Comparison of ENCODE assay signal across 8 mouse cellular contexts in the genomic region with DNA sequence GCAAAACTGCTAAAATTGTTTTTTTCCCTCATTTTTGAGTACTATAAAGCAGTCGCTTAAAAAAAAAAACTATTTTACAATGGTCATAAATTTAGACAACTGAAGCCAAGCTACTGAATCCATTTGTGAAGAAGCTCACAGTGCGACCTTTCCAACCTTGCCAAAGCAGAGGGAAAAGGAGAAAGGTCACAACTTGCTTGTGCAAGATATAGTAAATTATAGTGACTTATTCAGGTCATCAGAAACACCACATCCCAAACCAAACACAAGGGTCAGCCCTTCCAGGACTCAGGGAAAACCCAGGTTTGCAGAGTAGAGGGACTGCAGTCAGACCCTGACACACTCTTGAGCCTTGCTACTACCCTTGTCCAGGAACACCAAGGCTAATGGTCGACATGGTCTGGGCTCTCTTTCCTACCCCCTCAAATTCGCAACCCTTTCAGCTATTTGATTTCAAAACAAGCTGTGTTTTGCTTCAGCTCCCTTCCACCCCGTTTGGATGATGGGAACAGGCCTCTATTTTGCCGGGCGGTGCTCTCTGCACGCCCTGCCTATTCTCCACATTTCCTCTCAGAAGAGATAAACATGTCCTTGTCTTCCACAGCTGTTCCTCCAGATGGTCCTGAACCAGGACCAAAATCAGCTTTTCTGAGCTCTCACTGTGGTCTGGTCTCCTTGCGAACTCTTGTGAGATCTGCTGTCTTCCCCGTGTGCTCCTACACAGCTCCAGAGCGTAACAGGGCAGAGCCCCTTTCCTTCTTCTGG.
DNase-seq lines count a peak whose midpoint lies in the region; ATAC-seq and TF ChIP-seq lines count a peak whose summit lies in the region.
"Had no signal": no experiment of that assay in that cellular context is flagged by ENCODE, and none has a peak within 500 bp of the region (broad histone marks: within the 10 kb centered on the region; RNA-seq: fewer than 3 reads in every experiment).

No protein-coding gene starts in this region.

- ATAC-seq in midbrain, postnatal 0 days (ENCODE audit: low FRiP score) = no peak
- no peak for ATAC-seq in midbrain, embryonic 15.5 days (replicated peaks)
- ATAC-seq in intestine, embryonic 16.5 days = peak; percentile 67
- no peak for ATAC-seq in hindbrain, embryonic 11.5 days (ENCODE audit: low FRiP score)

- WGBS in midbrain, postnatal 0 days = 87% methylated on average over 11 of the region's 11 CpGs
- WGBS in midbrain, embryonic 15.5 days = 86% methylated on average over 11 of the region's 11 CpGs
- WGBS in intestine, embryonic 16.5 days = 52% methylated on average over 11 of the region's 11 CpGs
- 75% methylated on average over 11 of the region's 11 CpGs for WGBS in hindbrain, embryonic 11.5 days

- no peaks in the 10 kb centered on the region for H3K9me3 ChIP-seq in midbrain, postnatal 0 days (ENCODE audit: low read length)
- no peaks in the 10 kb centered on the region for H3K9me3 ChIP-seq in midbrain, embryonic 15.5 days
- no peaks in the 10 kb centered on the region for H3K9me3 ChIP-seq in intestine, embryonic 16.5 days (ENCODE audit: control insufficient read depth, low read length)
- H3K9me3 ChIP-seq in hindbrain, embryonic 11.5 days (ENCODE audit: control insufficient read depth, low read length) = no peaks in the 10 kb centered on the region

- H3K4me1 ChIP-seq in midbrain, postnatal 0 days (ENCODE audit: insufficient read depth, low read length) = no peaks in the 10 kb centered on the region
- no peaks in the 10 kb centered on the region for H3K4me1 ChIP-seq in midbrain, embryonic 15.5 days
- peaks cover 6% of the 10 kb centered on the region for H3K4me1 ChIP-seq in intestine, embryonic 16.5 days (ENCODE audit: control insufficient read depth, insufficient read depth, low read length)
- peaks cover 4% of the 10 kb centered on the region; the same call in 1 of the 2 replicates for H3K4me1 ChIP-seq in hindbrain, embryonic 11.5 days (replicated peaks; ENCODE audit: control insufficient read depth, insufficient read depth, low read length)

- peak; percentile 42 for DNase-seq in midbrain, postnatal 0 days (ENCODE audit: low spot score)
- DNase-seq in layer of hippocampus, postnatal 36 days = peak; percentile 32 to 45
- DNase-seq in ovary, postnatal 36 days (ENCODE audit: low spot score) = peak; percentile 32
- no peak for DNase-seq in c-Kit-positive CD71-positive TER-119-positive erythroid progenitor cells, embryonic 14.5 days (ENCODE audit: low spot score)
- no peak for DNase-seq in hindbrain, embryonic 11.5 days (ENCODE audit: low spot score)

- no peak overlapping the region for H3K4me3 ChIP-seq in midbrain, postnatal 0 days (ENCODE audit: low read depth, low read length)
- no peak overlapping the region for H3K4me3 ChIP-seq in midbrain, embryonic 15.5 days
- no peak overlapping the region for H3K4me3 ChIP-seq in intestine, embryonic 16.5 days (ENCODE audit: low read length)
- H3K4me3 ChIP-seq in hindbrain, embryonic 11.5 days (ENCODE audit: low read depth, low read length) = no peak overlapping the region

- H3K4me2 ChIP-seq in midbrain, postnatal 0 days (ENCODE audit: low read depth, low read length, poor library complexity, severe bottlenecking) = no peak overlapping the region
- H3K4me2 ChIP-seq in midbrain, embryonic 15.5 days = no peak overlapping the region
- no peak overlapping the region for H3K4me2 ChIP-seq in intestine, embryonic 16.5 days (ENCODE audit: low read depth, low read length)
- no peak overlapping the region for H3K4me2 ChIP-seq in hindbrain, embryonic 11.5 days (replicated peaks; ENCODE audit: low read depth, low read length)

- no peaks in the 10 kb centered on the region for H3K36me3 ChIP-seq in midbrain, postnatal 0 days (ENCODE audit: insufficient read depth, low read length)
- no peaks in the 10 kb centered on the region for H3K36me3 ChIP-seq in midbrain, embryonic 15.5 days (replicated peaks)
- H3K36me3 ChIP-seq in intestine, embryonic 16.5 days (ENCODE audit: control insufficient read depth, insufficient read depth, low read length) = no peaks in the 10 kb centered on the region
- H3K36me3 ChIP-seq in hindbrain, embryonic 11.5 days (ENCODE audit: control insufficient read depth, insufficient read depth, low read length) = no peaks in the 10 kb centered on the region

- H3K27me3 ChIP-seq in midbrain, postnatal 0 days (ENCODE audit: insufficient read depth, low read length) = no peaks in the 10 kb centered on the region
- no peaks in the 10 kb centered on the region for H3K27me3 ChIP-seq in midbrain, embryonic 15.5 days (replicated peaks)
- H3K27me3 ChIP-seq in intestine, embryonic 16.5 days (replicated peaks; ENCODE audit: control insufficient read depth, insufficient read depth, low read length) = no peaks in the 10 kb centered on the region
- H3K27me3 ChIP-seq in hindbrain, embryonic 11.5 days (ENCODE audit: control insufficient read depth, insufficient read depth, low read length) = no peaks in the 10 kb centered on the region

- H3K27ac ChIP-seq in midbrain, postnatal 0 days (ENCODE audit: low read depth, low read length) = no peak overlapping the region
- H3K27ac ChIP-seq in midbrain, embryonic 15.5 days = no peak overlapping the region
- peak overlapping the region; percentile 66; the same call in 1 of the 2 replicates for H3K27ac ChIP-seq in intestine, embryonic 16.5 days (ENCODE audit: low read length)
- no peak overlapping the region for H3K27ac ChIP-seq in hindbrain, embryonic 11.5 days (ENCODE audit: low read depth, low read length)
- H3K27ac ChIP-seq: liver, embryonic 14.5 days had no signal

- no peak for TF ChIP-seq CTCF in midbrain, postnatal 0 days (IDR thresholded peaks at IDR 0.05)

- H3K9ac ChIP-seq in midbrain, postnatal 0 days (replicated peaks; ENCODE audit: low read length, poor library complexity, severe bottlenecking) = no peak overlapping the region
- no peak overlapping the region for H3K9ac ChIP-seq in midbrain, embryonic 15.5 days
- H3K9ac ChIP-seq in intestine, embryonic 16.5 days (ENCODE audit: low read depth, low read length) = no peak overlapping the region
- H3K9ac ChIP-seq in hindbrain, embryonic 11.5 days (ENCODE audit: low read depth, low read length) = no peak overlapping the region
- H3K9ac ChIP-seq: liver, embryonic 14.5 days had no signal

Comparison
In these comparisons a context has a peak if more than half of its experiments do, and no peak if none do; other contexts are left out.
1. DNase-seq: peak in midbrain, postnatal 0 days (single experiment), layer of hippocampus, postnatal 36 days (2 of 2) and ovary, postnatal 36 days (single experiment); none in c-Kit-positive CD71-positive TER-119-positive erythroid progenitor cells, embryonic 14.5 days (single experiment) and hindbrain, embryonic 11.5 days (single experiment).